Mouse (Mus musculus) left cerebral cortex, postnatal 4 days (tissue): Measurements from ENCODE around the gene Gm21970. TPM values are rescaled to one million over a fixed set of nuclear protein-coding genes. Genes with fewer than 3 reads are reported as not detected.

Experiments
- DNase-seq: peaks from one replicate; pipeline ENCODE4 v3.0.0-alpha.2; 2022
- intact Hi-C: fragments of 180-260 bp; cut with DNase I; formaldehyde crosslinking; loops from one replicate; pipeline ENCODE4 v1.15.1; 2025
- total RNA-seq, 2 experiments: library from RNA; stranded (reverse); gene quantifications; 2 replicates each; pipeline ENCODE4 v1.2.3; 2021

The Gm21970 gene
- total RNA-seq: not detected

- DNase-seq: no peak
- intact Hi-C loops: no loop called here
Measured at GRCm38 (mm10) chr16:91391421-91391820, at the start of gene Gm21970. Gene Gm21970 (plus strand): TSS chr16:91391721.

DNA sequence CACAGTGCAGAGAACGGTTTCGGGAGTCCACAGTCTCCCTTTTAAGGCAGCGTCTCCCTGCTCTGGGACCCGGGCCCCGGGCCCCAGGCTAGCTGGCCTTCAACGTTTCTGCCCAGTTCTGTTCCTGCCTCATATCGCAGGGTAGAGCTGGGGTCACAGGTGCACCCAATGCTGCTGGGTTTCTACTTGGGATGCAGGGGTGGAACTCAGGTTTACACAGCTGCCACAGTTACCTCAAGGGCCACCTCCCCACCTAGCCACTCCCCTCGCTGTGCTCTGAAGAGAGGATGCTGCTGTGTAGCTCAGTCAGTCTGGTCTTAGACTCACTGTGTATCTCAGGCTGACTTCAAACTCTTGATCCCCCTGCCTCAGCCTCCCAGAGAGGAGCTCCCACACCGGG lies 45.0 kb upstream of the Gm21970 start:
- intact Hi-C loops: no loop called here
- no peak for DNase-seq

GRCm38 (mm10) chr16:91347491-91348263 lies 43.8 kb upstream of the Gm21970 start:
- no peak for DNase-seq

DNA sequence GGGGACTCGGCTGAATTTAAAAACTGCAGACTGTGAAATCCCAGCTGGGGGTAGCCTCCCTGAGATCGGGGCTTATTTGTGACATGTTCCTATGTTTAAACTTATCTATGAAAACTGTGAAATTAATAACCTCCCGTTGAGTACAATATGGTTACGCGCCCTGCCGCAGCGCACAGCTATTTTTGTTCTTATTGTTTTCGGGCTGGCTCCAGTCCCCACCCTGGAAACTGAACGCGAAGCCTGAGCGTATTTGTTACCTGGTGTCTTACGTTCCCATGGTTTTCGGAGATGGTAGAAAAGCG lies 43.3 kb upstream of the Gm21970 start:
- DNase-seq: no peak
- intact Hi-C loops: no loop called here

More at GRCm38 (mm10) chr16:91347491-91348263, 43.8 kb upstream of the Gm21970 start:
- intact Hi-C loops: no loop called here

- DNase-seq: no peak
Measured at GRCm38 (mm10) chr16:91348588-91349330, 42.8 kb upstream of the Gm21970 start.

GRCm38 (mm10) chr16:91352084-91352562 lies 39.4 kb upstream of the Gm21970 start:
- DNase-seq: peak; percentile 79
- intact Hi-C loops: no loop called here

More at GRCm38 (mm10) chr16:91348588-91349330, 42.8 kb upstream of the Gm21970 start:
- intact Hi-C loops: no loop called here

- DNase-seq: no peak
- intact Hi-C loops: no loop called here
Measured at GRCm38 (mm10) chr16:91352749-91353148, 38.8 kb upstream of the Gm21970 start.

- intact Hi-C loops: no loop called here
Measured at GRCm38 (mm10) chr16:91353177-91353576, 38.3 kb upstream of the Gm21970 start.

DNA sequence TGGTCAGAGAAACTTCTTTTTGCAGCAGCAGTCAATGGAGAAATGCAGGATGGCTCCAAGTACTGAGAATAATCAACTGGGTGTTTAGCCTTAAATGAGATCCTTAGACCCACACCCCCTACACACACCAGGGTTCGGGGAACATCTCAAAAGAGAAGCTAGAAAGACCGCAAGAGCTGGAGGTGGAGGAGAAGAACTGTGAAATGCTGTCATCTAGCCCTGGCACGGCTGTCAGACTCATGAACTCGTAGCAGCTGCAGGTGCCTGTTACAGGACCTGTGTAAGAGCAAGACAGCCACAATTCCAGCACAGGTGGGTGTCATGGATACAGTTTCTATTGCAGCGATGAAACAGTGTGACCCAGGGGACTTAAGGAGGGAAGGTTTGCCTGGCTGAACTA lies 37.9 kb upstream of the Gm21970 start:
- DNase-seq: no peak
- intact Hi-C loops: no loop called here

More at GRCm38 (mm10) chr16:91353177-91353576, 38.3 kb upstream of the Gm21970 start:
- no peak for DNase-seq

- no peak for DNase-seq
- intact Hi-C loops: no loop called here
Measured at GRCm38 (mm10) chr16:91354599-91354998, 36.9 kb upstream of the Gm21970 start.

GRCm38 (mm10) chr16:91355160-91355559 lies 36.4 kb upstream of the Gm21970 start:
- no peak for DNase-seq
- intact Hi-C loops: no loop called here

GRCm38 (mm10) chr16:91356760-91357525 lies 34.6 kb upstream of the Gm21970 start:
- no peak for DNase-seq

DNA sequence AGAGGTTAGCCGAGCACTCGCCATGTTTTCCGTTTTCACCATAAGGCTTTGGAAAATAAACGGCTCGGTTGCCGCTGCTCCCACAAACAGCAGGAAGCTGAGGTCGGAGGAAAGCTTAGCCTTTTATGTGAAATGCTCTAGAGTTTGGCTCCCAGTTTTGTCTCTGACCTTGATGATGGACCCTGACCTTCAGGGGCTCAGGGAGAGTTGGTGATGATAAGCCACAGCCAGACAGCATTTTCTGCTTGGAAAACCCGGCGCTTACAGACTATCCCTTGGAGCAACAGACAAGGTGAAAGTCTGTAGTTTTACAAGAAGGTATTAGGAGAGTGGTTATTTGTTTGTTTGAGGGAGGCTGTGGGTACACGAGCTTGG lies 34.0 kb upstream of the Gm21970 start:
- intact Hi-C loops: no loop called here
- no peak for DNase-seq

More at GRCm38 (mm10) chr16:91356760-91357525, 34.6 kb upstream of the Gm21970 start:
- intact Hi-C loops: no loop called here

DNA sequence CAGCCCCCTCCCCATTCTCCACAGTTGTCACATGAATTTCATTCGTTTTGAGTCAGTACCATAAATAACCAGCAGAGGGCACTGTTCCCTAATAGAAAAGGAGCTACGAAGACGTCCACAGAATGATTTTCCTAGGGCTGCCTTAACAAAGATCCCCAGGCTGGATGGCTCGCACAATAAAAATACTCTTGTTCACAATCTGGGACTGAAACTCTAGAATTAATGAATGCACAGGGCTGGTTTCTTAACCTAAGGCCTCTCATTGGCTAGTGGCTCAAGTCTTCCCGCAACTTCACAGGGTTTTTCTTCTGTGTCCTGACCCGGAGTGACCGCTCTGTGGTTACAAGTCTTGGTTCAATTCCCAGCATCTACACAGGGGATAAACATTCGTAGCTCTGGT lies 33.0 kb upstream of the Gm21970 start:
- intact Hi-C loops: no loop called here
- no peak for DNase-seq

DNA sequence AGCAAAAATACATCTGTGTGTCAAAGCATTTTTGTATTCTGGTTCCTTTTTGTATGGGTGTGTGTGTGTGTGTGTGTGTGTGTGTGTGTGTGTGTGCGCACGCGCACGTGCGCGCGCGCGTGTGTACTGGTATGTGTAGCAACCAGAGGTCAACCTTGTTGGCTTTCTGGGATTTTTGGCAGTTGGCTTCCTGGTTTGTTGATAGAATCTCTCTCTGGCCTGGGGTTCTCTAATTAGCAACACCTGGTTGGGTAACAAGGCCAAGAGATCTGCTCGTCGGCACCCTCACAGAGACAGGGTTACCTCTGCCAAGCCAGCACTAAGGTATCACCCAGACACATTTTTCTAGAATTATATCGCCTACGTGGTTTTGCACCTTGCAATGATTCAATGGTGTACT lies 32.0 kb upstream of the Gm21970 start:
- intact Hi-C loops: no loop called here
- no peak for DNase-seq

GRCm38 (mm10) chr16:91360162-91360561 lies 31.4 kb upstream of the Gm21970 start:
- intact Hi-C loops: no loop called here
- DNase-seq: no peak

DNA sequence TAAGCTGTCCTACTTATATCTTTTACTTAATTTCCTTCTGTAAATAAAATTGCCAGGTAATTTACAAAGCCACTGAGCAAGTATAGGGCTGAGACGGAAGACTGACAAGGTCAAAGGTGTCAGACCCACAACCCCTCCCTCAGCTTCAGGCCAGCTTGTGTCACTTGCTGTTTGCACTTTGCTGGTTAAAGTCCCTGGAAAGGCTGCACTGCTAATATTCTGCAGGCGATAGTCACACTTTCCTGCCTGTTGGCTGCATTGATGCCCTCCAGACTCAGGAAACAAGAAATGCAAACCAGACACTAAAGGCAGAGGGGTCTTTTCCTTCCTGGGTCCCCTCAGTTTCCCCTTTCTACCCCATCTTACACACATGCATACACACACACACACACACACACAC lies 29.5 kb upstream of the Gm21970 start:
- no peak for DNase-seq
- intact Hi-C loops: no loop called here

- intact Hi-C loops: no loop called here
- DNase-seq: peak; percentile 27
Measured at GRCm38 (mm10) chr16:91362616-91363272, 28.8 kb upstream of the Gm21970 start.

GRCm38 (mm10) chr16:91363483-91363882 lies 28.0 kb upstream of the Gm21970 start:
- intact Hi-C loops: no loop called here
- no peak for DNase-seq

DNA sequence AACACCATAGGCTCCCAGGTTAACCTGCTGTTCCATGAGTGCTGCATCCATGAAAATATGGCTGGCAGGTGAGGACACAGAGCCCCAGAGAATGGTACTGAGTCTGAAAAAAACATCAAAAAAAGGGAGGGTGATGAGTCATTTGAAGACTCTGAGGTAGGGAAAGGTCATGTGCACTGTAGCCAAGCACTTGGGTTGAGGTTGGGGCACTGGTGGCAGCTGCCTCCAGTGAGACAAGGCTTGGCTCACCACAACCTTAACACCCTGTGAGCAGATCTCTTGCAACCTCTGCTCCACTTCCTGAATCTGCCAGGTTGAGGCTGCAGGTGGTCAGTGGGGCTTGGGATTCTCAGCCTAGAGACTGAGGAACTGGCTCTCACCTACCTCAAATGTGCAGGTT lies 25.0 kb upstream of the Gm21970 start:
- DNase-seq: no peak
- intact Hi-C loops: no loop called here

DNA sequence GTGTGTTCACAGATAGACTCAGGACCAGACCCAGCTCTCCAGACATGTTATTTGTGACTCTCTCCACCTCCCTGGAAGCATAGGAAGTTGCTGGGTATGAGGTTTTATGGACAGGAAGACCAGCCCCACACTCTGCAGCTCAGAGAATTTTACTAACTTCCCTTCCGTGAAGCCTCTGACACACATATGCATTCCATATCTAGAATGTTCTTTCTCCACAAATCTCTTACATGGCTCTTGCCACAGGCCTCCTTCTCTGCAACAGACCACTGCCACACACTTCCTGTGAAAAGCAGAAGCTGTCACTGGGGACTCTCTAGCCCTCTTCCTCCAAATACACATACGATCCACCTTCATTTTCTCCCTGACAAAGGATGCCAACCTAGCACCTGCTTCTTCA lies 24.5 kb upstream of the Gm21970 start:
- no peak for DNase-seq
- intact Hi-C loops: no loop called here
